Mouse (Mus musculus) splenic B cell, adult 2 months (primary cell): ENCODE measurements at regions not wholly inside any gene's neighbourhood (a gene's known extent, or its start where the extent isn't known, plus 50 kb on each side); places are given as distances from the start of the nearest gene placed in this dataset.

Source experiments
- DNase-seq: peaks from one replicate; pipeline ENCODE4 v3.0.0-alpha.2; 2011; ENCODE audit warnings: low read depth, low spot score
- H3K27me3 ChIP-seq: 2 replicates; pipeline ENCODE4 v1.6.1; 2012; ENCODE audit warnings: mild to moderate bottlenecking, low read length, moderate library complexity, mixed read lengths; ENCODE audit not compliant: control insufficient read depth, poor library complexity, insufficient read depth, severe bottlenecking
- H3K36me3 ChIP-seq: 2 replicates; pipeline ENCODE4 v1.6.1; 2012; ENCODE audit warnings: mild to moderate bottlenecking, low read length, moderate library complexity, mixed read lengths; ENCODE audit not compliant: control insufficient read depth, poor library complexity, insufficient read depth, severe bottlenecking

DNA sequence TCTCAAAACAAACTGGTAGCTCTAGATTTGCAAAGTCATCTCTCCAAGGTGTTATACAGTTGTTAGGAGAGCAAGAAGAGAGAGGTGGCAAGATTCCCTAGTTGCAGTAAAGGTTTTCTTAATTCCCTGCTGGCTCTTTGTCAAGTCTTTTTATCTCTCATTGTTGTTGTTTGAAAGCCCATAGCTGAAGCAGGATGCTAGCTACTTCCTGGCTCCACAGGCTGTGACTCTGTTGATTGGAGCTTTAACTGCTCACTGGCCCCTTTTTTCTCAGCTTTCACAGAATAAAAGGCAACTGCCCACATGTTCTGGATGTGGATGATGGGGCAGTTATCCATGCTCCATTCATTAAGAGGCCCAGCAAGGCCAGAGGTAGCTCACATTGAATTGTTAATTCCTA lies 122.7 kb upstream of the Plpp4 start:
- no peaks in the 10 kb centered on the region for H3K36me3 ChIP-seq
- no peak for DNase-seq
- H3K27me3 ChIP-seq = no peaks in the 10 kb centered on the region

DNA sequence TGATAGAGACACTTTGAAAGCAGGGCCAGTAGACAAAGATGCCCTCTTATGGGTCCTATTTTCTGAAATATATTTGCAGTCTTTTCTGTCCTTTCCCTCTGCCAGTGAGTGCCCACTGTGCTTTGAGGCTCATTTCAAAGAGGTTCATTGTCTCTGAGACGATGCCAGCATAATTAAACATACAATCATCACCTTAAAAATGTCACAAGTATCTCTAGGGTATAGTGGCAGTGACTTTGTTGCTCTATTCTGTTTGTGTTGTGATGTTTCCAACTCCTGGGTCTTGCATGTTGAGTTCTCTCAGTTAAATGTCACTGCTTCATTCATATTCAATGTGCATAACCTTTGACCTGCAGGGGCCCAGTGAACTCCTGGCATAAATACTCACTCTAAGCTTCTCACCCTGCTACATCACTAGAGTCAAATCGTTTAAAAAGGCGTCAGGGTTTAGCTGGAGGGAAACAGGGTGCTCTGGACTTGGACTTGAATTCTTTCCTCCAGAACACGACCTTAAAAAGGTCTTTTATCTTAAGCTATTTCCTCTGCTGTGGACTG lies 122.1 kb upstream of the Plpp4 start:
- H3K27me3 ChIP-seq = no peaks in the 10 kb centered on the region
- no peak for DNase-seq
- H3K36me3 ChIP-seq = no peaks in the 10 kb centered on the region

DNA sequence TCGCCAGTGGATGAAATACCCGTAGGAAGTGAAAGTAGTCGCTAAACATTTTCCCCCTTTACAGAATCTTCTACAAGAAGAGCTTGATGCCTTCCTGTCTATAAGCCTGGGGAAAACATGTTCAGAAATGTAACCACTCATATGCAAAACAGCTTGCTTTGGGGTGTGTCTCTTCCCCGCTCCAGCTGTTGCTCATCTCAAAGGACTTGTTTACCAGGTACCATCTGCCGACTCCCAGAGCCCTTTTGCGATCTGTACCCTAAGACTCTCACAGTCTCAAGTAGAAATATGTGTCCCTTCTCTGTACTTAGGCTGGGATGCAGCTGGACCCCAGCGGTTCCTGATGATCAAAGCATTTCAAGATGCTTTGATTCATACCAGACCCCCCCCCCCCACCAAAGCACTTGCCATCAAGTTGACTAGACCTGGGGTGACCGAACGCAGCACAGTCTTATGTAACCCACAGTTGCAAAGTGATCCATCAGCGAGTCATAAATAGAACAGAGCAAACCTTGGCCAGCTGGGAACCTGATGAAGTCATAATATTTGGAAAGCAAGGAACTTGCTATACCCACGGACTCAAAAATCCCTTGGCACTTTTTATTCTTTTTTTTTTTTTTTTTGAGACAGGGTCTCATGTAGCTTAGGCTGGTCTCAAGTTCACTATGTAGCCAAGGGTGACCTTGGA lies 119.4 kb upstream of the Plpp4 start:
- H3K27me3 ChIP-seq = no peaks in the 10 kb centered on the region
- no peaks in the 10 kb centered on the region for H3K36me3 ChIP-seq
- no peak for DNase-seq

DNA sequence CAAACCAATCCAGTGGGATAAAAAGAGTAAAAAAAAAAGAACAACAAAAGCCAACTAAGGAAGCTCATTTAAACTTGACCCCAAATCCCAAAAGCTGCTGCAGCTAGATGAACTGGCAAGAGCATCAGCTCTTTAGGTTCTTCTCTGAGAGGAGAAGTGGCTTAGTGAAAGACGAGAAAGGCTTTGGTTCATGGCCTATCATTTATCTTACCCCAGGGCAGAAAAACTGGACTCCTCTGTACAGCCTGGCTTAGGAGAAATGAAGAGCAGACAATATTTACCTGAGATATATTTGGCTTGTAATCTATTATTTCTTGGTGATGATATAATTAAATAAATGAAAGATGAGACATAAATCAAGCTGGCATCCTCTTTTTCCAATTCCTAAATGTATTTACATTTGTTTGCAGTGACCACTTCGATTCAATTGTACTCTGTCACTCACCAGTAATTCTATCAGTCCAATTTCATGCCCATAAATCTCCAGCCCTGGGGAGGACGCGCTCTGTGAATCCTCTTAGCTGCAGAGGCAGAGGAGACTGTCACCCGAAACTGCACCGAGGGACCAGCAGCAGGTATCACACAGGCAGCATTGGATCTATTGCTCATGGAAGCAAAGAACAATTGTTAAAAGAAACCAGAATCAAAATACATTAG lies 114.8 kb upstream of the Plpp4 start:
- no peaks in the 10 kb centered on the region for H3K27me3 ChIP-seq
- H3K36me3 ChIP-seq = no peaks in the 10 kb centered on the region
- DNase-seq = no peak

DNA sequence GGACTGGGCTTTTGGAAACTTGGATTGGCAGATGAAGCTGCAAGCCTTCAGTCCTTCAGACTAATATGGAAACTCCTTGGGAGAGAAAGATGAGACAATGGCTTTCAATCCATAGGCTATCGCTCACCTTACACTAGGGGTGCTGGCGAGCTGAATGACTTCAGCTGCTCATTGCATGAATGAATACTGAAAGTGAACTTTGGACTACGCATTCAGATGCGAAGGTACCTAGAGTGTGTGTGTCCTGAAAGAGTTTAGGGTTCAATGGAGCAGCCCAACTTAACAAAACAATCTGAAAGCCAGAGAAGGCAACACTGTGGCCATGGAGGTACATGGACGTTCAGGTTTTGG lies 114.3 kb upstream of the Plpp4 start:
- DNase-seq = no peak
- no peaks in the 10 kb centered on the region for H3K27me3 ChIP-seq
- no peaks in the 10 kb centered on the region for H3K36me3 ChIP-seq

DNA sequence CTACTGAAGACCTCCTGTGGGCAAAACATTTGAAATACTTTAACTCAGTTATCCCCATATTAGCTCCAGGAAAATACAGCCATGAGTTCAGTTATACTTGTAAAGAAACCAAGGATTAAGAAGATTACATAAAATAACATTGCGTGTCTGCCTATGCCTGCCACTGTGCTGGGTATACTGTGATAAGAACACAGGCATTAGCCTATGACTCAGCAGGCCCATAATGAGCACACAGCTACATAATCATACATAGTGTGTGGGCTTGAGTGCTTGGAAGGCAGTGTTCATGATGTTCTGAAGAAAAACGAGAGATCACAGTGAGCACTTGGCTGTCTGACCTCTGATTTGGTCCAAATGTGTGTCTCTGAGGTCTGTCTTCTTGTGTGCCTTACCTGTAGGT lies 101.3 kb upstream of the Plpp4 start:
- no peak for DNase-seq
- no peaks in the 10 kb centered on the region for H3K27me3 ChIP-seq
- no peaks in the 10 kb centered on the region for H3K36me3 ChIP-seq

DNA sequence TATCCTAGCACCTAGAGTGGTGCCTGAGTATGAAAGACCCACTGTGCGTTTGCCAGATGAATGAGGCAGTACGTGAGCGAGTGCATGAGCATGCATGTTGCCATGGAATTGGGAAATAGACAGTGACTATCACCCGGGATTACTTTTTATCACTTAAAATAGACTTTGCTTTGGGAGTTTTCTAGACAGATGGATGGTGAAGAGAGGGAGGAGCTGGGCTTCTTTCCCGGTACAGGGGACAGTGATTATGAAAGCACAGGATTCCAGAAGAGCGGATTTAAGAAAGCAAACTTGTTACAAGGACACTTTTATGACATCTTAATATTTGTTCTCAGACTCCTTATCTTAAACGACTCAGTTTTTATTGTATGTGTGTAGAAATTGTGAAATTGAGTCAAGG lies 86.9 kb upstream of the Plpp4 start:
- H3K27me3 ChIP-seq = no peaks in the 10 kb centered on the region
- no peak for DNase-seq
- no peaks in the 10 kb centered on the region for H3K36me3 ChIP-seq

DNA sequence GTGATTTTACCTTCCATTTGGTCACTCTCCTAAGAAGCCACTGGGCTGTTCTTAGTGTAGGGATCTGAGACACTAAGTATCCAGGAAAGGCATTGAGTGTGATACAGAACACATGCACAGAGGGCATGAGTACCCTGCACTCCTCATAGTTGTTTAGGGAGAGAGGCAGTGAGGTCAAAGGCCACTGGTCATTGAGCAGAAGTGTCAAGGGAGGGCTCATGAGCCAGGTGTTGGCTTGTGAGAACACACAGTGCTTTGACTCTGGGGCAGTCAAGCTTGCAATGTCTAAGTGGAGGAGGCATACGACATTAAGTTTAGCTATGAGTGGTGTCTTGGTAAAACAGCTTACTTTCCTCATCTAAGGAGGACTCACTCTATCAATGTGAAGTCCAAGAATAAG lies 65.9 kb upstream of the Plpp4 start:
- Histone ChIP-seq H3K27me3 (no peaks in the 10 kb centered on the region), H3K36me3 (no peaks in the 10 kb centered on the region)
- no peak for DNase-seq

DNA sequence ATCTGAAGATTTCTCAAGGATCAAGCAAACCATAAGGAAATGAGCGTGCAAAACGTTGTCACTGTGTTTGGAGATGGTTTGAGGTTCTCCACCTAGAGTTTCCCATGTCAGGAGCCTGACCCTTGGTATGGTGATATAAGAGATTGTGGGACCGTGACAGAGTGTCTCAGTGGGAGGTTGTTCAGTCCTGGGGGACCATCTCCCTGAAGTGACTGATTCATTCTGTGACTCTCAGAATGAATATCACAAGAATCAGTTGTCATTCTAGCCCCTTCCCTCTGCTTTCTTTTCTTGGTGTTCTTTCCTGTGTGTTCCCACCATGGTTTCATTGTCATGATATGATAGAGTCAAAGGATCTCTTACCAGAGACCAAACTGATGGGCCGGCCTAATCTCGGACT lies 49.8 kb upstream of the Plpp4 start:
- Histone ChIP-seq H3K27me3 (no peaks in the 10 kb centered on the region), H3K36me3 (no peaks in the 10 kb centered on the region)
- DNase-seq = no peak
